Mouse (Mus musculus) midbrain, embryonic 11.5 days (tissue): Measurements from ENCODE around the gene 1500009C09Rik. TPM values are rescaled to one million over a fixed set of nuclear protein-coding genes. Genes with fewer than 3 reads are reported as not detected.
"Not testable (repeated sequence)": the region's sequence is repeated elsewhere in the genome, so short reads cannot be mapped to it uniquely, and the experiment has no call there.

ENCODE experiments used
- ATAC-seq: fragments of 200-750 bp; cut with Nextera tagmentation; 2 replicates; pipeline ENCODE4 v1.8.0; 2017; ENCODE audit warnings: moderate TSS enrichment, moderate library complexity; ENCODE audit not compliant: low FRiP score
- DNase-seq: peaks from one replicate; pipeline ENCODE4 v3.0.0; 2015; ENCODE audit warnings: low spot score; ENCODE audit errors: missing footprints
- H3K27ac ChIP-seq: fragments of 300-500 bp; sonication (generic); 2 replicates; pipeline ENCODE4 v1.5.1; 2014; ENCODE audit warnings: low read depth, low read length
- H3K27me3 ChIP-seq: fragments of 300-500 bp; sonication (generic); 2 replicates; pipeline ENCODE4 v1.6.1; 2014; ENCODE audit warnings: mild to moderate bottlenecking, low read length, moderate library complexity, mixed read lengths; ENCODE audit not compliant: control insufficient read depth, insufficient read depth
- H3K36me3 ChIP-seq: fragments of 300-500 bp; sonication (generic); 2 replicates; pipeline ENCODE4 v1.6.1; 2014; ENCODE audit warnings: mild to moderate bottlenecking, low read length, moderate library complexity, mixed read lengths; ENCODE audit not compliant: control insufficient read depth, insufficient read depth
- H3K4me1 ChIP-seq: fragments of 300-500 bp; sonication (generic); 2 replicates; pipeline ENCODE4 v1.6.1; 2014; ENCODE audit warnings: low read length; ENCODE audit not compliant: control insufficient read depth, insufficient read depth
- H3K4me2 ChIP-seq: fragments of 300-500 bp; sonication (generic); 2 replicates; pipeline ENCODE4 v1.6.1; 2014; ENCODE audit warnings: mild to moderate bottlenecking, moderate library complexity
- H3K4me3 ChIP-seq: fragments of 300-500 bp; sonication (generic); 2 replicates; pipeline ENCODE4 v1.5.1; 2014; ENCODE audit warnings: low read depth, low read length
- H3K9ac ChIP-seq: fragments of 300-500 bp; sonication (generic); 2 replicates; pipeline ENCODE4 v1.6.1; 2014; ENCODE audit warnings: low read length
- H3K9me3 ChIP-seq: fragments of 300-500 bp; sonication (generic); 2 replicates; pipeline ENCODE4 v1.6.1; 2016; ENCODE audit warnings: low read length; ENCODE audit not compliant: control insufficient read depth
- WGBS: fragments of 180-500 bp; shearing (Covaris S2); extraction: QIAGEN DNeasy Blood & Tissue Kit; methylation state at CpG from one replicate; pipeline ENCODE4 v1.1.7; 2014; 5-methylcytosine and 5-hydroxymethylcytosine counted together
- polyA plus RNA-seq: library from polyadenylated mRNA; unstranded; fragments of >200 nt; fragmentation: Nextera tagmentation; extraction: Ambion mirVana; gene quantifications from 2 replicates; pipeline ENCODE4 v1.2.1, GENCODE M21; 2014

1500009C09Rik gene
- polyA plus RNA-seq, 1 experiment from 2014 or later = 1.0 TPM

- no peak; the same call in 1 of the 2 replicates for ATAC-seq
- peak overlapping the region; percentile 69 for H3K4me3 ChIP-seq
- no peak overlapping the region for H3K27ac ChIP-seq
- no peak for DNase-seq
- H3K36me3 ChIP-seq = no peaks in the 10 kb centered on the region
- no peaks in the 10 kb centered on the region for H3K9me3 ChIP-seq
- H3K27me3 ChIP-seq = no peaks in the 10 kb centered on the region
- peaks cover 5% of the 10 kb centered on the region; the same call in 1 of the 2 replicates for H3K4me1 ChIP-seq
- peak overlapping the region; percentile 72 for H3K9ac ChIP-seq
- WGBS = 13% methylated on average over 12 of the region's 12 CpGs
- peak overlapping the region; percentile 49 for H3K4me2 ChIP-seq
Observed at GRCm38 (mm10) chr15:82243742-82244114, 8.5 kb upstream of the 1500009C09Rik start.

DNA sequence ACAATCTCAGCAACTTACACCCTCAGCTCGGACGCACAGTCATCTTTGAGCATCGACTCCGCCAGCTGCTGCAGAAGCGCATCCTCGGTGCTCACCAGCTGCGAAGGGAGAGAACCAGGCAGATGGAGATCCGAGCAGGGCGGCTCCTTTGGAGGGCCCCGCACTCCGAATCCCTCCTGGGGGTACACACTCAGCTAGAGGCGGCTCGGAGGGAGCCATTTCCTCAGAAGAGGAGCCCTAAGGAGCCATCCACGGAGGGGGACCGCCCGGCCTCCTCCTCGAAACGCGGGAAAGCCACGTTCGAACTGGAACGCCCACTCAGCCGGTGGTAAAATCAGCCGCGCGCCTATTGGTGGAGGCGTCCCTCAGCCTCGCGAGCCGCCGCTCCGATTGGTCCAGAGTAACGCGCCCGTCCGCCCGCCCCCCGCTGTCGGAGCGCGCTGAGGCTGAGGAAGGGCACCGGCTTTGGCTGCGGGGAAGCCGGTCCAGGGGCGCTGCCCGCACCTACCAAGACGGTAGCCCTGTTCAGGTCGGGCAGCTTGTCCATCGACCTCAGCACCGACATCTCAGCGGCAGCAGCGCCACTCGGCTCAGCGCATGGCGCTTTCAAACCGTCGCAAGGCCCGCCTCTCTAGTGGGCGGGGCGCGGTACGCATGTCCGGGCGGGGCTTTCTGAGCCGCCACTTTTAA is 7.9 kb upstream of the 1500009C09Rik start, which contains the start of gene Cenpm:
TSS of gene Cenpm (minus strand) at position 634 of the 690 bp plus-strand sequence.
- ATAC-seq (peak; percentile 99), DNase-seq (peak; percentile 98)
- Histone ChIP-seq H3K4me2 (peak within 1 kb of the TSS; percentile 49), H3K4me3 (peak within 1 kb of the TSS; percentile 69), H3K36me3 (no peaks in the 10 kb centered on the region), H3K9me3 (no peaks in the 10 kb centered on the region), H3K4me1 (peaks cover 5% of the 10 kb centered on the region; the same call in 1 of the 2 replicates), H3K9ac (peak within 1 kb of the TSS; percentile 72), H3K27ac (peak within 1 kb of the TSS; percentile 86), H3K27me3 (no peaks in the 10 kb centered on the region)
- WGBS = under 1% methylated on average over 65 of the region's 65 CpGs

DNA sequence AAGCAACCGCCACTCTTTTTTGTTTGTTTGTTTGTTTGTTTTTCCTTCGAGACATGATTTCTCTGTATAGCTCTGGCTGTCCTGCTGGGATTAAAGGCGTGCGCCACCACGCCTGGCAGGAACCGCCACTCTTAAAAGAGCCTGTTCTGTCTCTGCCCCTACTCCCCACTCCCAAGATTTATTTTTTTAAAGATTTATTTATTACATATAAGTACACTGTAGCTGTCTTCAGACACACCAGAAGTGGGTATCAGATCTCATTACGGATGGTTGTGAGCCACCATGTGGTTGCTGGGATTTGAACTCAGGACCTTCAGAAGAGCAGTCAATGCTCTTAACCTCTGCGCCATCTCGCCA is 7.4 kb upstream of the 1500009C09Rik start:
- peak overlapping the region; percentile 69 for H3K4me3 ChIP-seq
- not testable (repeated sequence) for ATAC-seq
- 24% methylated on average over 9 of the region's 9 CpGs for WGBS

DNA sequence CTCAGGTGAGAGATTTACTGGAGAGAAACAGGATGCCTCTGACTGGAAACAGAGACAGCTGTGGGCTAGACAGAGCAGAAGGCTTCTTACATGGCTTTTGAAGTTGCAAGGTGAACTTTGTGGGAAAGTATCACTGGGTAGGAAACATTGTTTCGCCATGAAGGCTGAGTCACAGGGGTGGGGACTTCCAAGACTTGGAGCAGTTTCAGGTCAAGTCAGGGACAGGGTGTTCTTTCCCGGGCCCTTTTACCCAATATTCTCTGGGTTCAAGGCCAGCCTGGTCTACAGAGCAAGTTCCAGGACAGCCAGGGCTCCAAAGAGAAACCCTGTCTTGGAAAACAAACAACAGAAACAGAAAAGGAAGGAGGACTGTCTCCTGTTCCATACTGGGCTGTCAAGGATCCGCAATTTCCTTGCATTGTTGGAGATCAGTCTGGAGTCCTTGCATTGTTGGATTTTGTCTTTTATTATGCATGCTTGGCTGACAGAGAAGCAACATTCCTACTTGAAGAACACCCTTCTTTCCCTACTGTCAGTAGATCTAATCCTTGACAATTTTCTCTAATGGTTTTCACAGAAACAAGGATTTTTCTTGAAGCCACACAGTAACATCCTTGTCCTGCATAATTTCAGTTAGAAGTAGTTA is 4.9 kb upstream of the 1500009C09Rik start:
- Histone ChIP-seq H3K36me3 (no peaks in the 10 kb centered on the region), H3K27ac (no peak overlapping the region), H3K9ac (no peak overlapping the region), H3K4me1 (peaks cover 5% of the 10 kb centered on the region; the same call in 1 of the 2 replicates), H3K27me3 (no peaks in the 10 kb centered on the region), H3K9me3 (no peaks in the 10 kb centered on the region), H3K4me2 (no peak overlapping the region), H3K4me3 (no peak overlapping the region)
- no peak for DNase-seq
- no peak for ATAC-seq
- WGBS = 92% methylated on average over 3 of the region's 3 CpGs

More for the DNA sequence above, 7.4 kb upstream of the 1500009C09Rik start:
- H3K4me2 ChIP-seq = peak overlapping the region; percentile 49
- not testable (repeated sequence) for DNase-seq, H3K4me1 ChIP-seq, H3K9me3 ChIP-seq, H3K36me3 ChIP-seq, H3K27me3 ChIP-seq
- peak overlapping the region; percentile 86 for H3K27ac ChIP-seq
- H3K9ac ChIP-seq = peak overlapping the region; percentile 72

DNA sequence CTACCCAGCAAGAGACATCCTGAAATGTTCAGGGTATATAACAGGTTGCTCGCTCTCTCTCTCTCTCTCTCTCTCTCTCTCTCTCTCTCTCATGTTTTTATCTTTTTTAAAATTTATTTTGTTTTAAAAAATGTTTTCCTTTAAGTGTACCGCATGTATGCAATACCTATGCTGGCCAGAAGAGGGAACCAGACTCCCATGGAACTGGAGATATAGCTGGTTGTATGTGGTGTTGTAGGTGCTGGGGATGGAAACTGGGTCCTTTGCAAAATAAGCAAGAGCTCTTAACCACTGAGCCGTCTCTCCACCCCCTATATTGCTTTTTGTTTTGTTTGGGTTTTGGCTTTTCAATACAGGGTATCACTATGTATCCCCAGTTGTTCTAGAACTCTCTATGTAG is 618 bp upstream of the 1500009C09Rik start:
- H3K4me2 ChIP-seq = no peak overlapping the region
- no peaks in the 10 kb centered on the region for H3K36me3 ChIP-seq
- H3K27ac ChIP-seq = no peak overlapping the region
- H3K9me3 ChIP-seq = no peaks in the 10 kb centered on the region
- H3K9ac ChIP-seq = no peak overlapping the region
- no peak overlapping the region for H3K4me3 ChIP-seq
- no peak for DNase-seq
- WGBS = 95% methylated on average over 3 of the region's 3 CpGs
- H3K4me1 ChIP-seq = peaks cover 9% of the 10 kb centered on the region
- no peak for ATAC-seq
- no peaks in the 10 kb centered on the region for H3K27me3 ChIP-seq

DNA sequence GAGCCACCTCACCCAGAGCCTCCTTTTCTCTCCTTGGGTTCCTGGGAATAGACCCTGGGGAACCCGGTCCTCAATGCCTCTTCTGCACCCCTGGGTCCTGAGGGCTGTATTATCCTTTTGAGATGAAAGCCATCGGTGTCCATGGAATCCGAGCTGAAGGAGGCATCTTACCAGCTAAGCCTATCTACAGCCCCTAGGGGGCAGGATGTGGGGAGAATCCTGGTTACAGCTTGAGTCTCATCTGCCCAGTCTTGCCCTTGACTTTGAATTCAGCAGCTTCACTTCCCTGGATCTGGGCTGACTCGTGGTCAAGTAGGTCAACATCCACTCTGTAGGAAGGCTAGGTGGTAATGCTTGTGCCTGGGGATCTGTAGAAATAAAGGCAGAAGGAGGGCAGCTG is 3.1 kb downstream of the 1500009C09Rik start:
- Histone ChIP-seq H3K4me2 (no peak overlapping the region; the same call in 1 of the 2 replicates), H3K27me3 (no peaks in the 10 kb centered on the region), H3K9me3 (no peaks in the 10 kb centered on the region), H3K4me1 (peaks cover 9% of the 10 kb centered on the region), H3K4me3 (no peak overlapping the region), H3K27ac (no peak overlapping the region), H3K9ac (no peak overlapping the region), H3K36me3 (no peaks in the 10 kb centered on the region)
- ATAC-seq = no peak
- WGBS = 43% methylated on average over 4 of the region's 4 CpGs
- DNase-seq = no peak

DNA sequence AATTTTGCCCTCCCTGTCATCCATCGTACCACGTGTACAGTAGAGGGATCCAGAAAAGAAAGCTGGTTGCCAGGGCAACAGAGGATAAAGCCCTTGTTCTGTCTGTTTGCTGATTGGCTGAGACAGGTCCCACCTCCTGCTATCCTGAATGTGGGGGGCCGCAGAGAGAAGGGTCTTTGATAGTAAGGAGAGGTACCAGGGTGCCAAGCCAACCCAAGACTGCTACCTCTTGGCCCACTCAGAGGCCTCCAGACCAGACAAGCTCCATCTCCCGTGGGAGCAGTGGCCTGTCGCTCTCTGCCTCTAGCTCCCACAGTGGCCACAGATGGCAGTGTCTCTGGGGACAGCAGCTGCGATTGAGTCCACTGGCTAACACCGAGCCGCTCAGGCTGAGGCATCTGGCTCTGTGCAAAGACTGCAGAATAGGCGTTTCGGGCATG is 3.8 kb downstream of the 1500009C09Rik start:
- DNase-seq (peak; percentile 92), ATAC-seq (peak; percentile 84)
- WGBS = 14% methylated on average over 10 of the region's 10 CpGs
- Histone ChIP-seq H3K4me1 (peaks cover 9% of the 10 kb centered on the region), H3K9me3 (no peaks in the 10 kb centered on the region), H3K4me2 (peak overlapping the region; percentile 35), H3K27me3 (no peaks in the 10 kb centered on the region), H3K4me3 (peak overlapping the region; percentile 13), H3K27ac (peak overlapping the region; percentile 50), H3K36me3 (no peaks in the 10 kb centered on the region), H3K9ac (peak overlapping the region; percentile 37; the same call in 1 of the 2 replicates)

GRCm38 (mm10) chr15:82259510-82259909 is 7.3 kb downstream of the 1500009C09Rik start:
- H3K4me2 ChIP-seq = no peak overlapping the region
- H3K4me3 ChIP-seq = no peak overlapping the region
- H3K27ac ChIP-seq = no peak overlapping the region
- H3K27me3 ChIP-seq = no peaks in the 10 kb centered on the region
- ATAC-seq (no peak), DNase-seq (peak; percentile 95)
- no peaks in the 10 kb centered on the region for H3K9me3 ChIP-seq
- H3K9ac ChIP-seq = no peak overlapping the region
- H3K36me3 ChIP-seq = no peaks in the 10 kb centered on the region
- WGBS = 13% methylated on average over 16 of the region's 16 CpGs
- peaks cover 9% of the 10 kb centered on the region for H3K4me1 ChIP-seq

DNA sequence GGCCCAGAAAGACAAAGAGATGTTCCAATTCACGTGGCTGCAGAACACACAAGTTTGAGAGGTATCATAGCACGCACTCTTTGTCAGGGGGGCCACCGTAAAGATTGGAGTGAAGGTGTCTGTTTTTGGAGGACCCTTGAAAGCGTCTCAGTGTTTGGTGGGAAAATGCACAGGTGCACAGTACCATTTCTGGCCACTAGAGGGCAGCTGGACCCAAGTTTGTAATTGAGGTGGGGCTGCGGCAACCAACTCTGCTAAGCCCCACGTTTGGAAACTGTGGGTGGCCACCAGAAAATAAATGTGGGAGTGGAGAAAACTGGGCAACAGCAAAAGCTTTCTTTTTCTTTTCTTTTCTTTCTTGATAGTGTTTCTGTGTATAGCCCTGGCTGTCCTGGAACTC is 14.2 kb downstream of the 1500009C09Rik start:
- Histone ChIP-seq H3K4me1 (peaks cover 16% of the 10 kb centered on the region), H3K27me3 (no peaks in the 10 kb centered on the region), H3K9me3 (no peaks in the 10 kb centered on the region), H3K9ac (no peak overlapping the region), H3K4me3 (no peak overlapping the region), H3K4me2 (no peak overlapping the region), H3K27ac (no peak overlapping the region), H3K36me3 (no peaks in the 10 kb centered on the region)
- 18% methylated on average over 6 of the region's 6 CpGs for WGBS
- ATAC-seq (no peak), DNase-seq (peak; percentile 97)
